Mouse (Mus musculus): ENCODE results near the gene Srarp. TPM values are rescaled to one million over a fixed set of nuclear protein-coding genes. Genes with fewer than 3 reads are reported as not detected.

Srarp gene
- polyA plus RNA-seq, 1 experiment from 2014 or later = 0.20 TPM

GRCm38 (mm10) chr4:141456193-141456938 lies 20.5 kb upstream of the Srarp start:
- no peak for ATAC-seq (ENCODE audit: low FRiP score, low read depth)
- Histone ChIP-seq H3K4me2 (replicated peaks) (no peak overlapping the region), H3K36me3 (peaks cover 41% of the 10 kb centered on the region), H3K9me3 (no peaks in the 10 kb centered on the region), H3K27me3 (no peaks in the 10 kb centered on the region), H3K4me1 (peaks cover 26% of the 10 kb centered on the region), H3K9ac (replicated peaks) (no peak overlapping the region), H3K4me3 (no peak overlapping the region), H3K27ac (replicated peaks) (no peak overlapping the region)
- 93% methylated on average over 14 of the region's 14 CpGs for WGBS

DNA sequence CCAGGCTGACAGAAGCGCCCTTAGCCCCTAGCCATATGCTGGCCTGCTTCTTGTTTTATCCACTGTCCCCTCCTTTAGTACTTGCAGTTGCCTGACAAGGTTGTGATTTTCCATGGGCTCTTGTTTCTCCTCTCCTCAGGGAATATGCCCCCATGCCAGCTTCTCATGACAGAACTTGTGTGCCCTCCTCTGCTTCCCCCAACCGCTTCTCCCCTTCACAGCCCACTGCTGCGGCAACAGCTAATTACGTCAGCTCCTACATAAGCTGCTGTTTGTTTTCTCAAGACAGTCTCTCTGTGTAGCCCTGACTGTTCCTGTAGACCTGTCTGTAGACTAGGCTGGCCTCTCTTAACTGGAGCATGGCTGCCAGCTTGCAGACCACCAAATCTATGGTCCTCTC lies 19.6 kb upstream of the Srarp start:
- no peak for ATAC-seq (ENCODE audit: low FRiP score, low read depth)

GRCm38 (mm10) chr4:141454581-141455350 lies 18.9 kb upstream of the Srarp start:
- no peaks in the 10 kb centered on the region for H3K27me3 ChIP-seq
- H3K4me3 ChIP-seq = no peak overlapping the region
- H3K9me3 ChIP-seq = no peaks in the 10 kb centered on the region
- H3K9ac ChIP-seq (replicated peaks) = no peak overlapping the region
- no peak overlapping the region for H3K27ac ChIP-seq (replicated peaks)
- peaks cover 55% of the 10 kb centered on the region for H3K36me3 ChIP-seq
- ATAC-seq (ENCODE audit: low FRiP score, low read depth) = no peak
- H3K4me1 ChIP-seq = peaks cover 17% of the 10 kb centered on the region
- 81% methylated on average over 14 of the region's 14 CpGs for WGBS
- no peak overlapping the region for H3K4me2 ChIP-seq (replicated peaks)

More for the DNA sequence above, 19.6 kb upstream of the Srarp start:
- Histone ChIP-seq H3K4me3 (no peak overlapping the region), H3K27me3 (no peaks in the 10 kb centered on the region), H3K4me1 (peaks cover 18% of the 10 kb centered on the region), H3K9ac (replicated peaks) (no peak overlapping the region), H3K4me2 (replicated peaks) (no peak overlapping the region), H3K9me3 (no peaks in the 10 kb centered on the region), H3K36me3 (peaks cover 49% of the 10 kb centered on the region), H3K27ac (replicated peaks) (no peak overlapping the region)
- 85% methylated on average over 4 of the region's 4 CpGs for WGBS

DNA sequence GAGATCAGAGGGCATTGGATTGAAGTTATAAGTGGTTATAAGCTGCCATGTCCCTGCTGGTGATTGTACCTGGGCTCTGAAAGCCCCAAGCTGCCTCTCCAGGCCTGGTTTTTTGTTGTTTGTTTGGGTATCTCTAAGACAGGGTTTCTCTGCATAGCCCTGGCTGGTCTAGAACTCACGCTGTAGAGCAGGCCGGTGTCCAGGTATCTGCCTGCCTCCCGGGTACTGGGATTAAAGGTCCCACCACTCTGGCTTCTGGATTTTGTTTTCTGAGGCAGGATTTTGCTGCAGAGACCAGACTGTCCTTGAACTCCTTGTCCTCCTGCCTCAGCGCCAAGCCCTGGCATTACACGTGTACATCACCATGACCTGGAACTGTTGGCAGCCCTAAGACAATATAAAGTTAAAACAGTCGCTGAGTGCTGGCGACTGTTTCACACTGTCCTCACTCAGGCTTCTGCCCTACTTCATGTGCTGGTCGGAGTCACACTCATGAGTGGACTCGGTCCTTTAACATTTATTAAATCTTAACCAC lies 16.1 kb upstream of the Srarp start:
- H3K36me3 ChIP-seq = peaks cover 78% of the 10 kb centered on the region
- H3K4me2 ChIP-seq (replicated peaks) = no peak overlapping the region
- no peaks in the 10 kb centered on the region for H3K9me3 ChIP-seq
- no peak overlapping the region for H3K4me3 ChIP-seq
- no peaks in the 10 kb centered on the region for H3K4me1 ChIP-seq
- no peaks in the 10 kb centered on the region for H3K27me3 ChIP-seq
- 93% methylated on average over 9 of the region's 9 CpGs for WGBS
- no peak for ATAC-seq (ENCODE audit: low FRiP score, low read depth)
- no peak overlapping the region for H3K9ac ChIP-seq (replicated peaks)
- H3K27ac ChIP-seq (replicated peaks) = no peak overlapping the region

- Histone ChIP-seq H3K27ac (replicated peaks) (no peak overlapping the region), H3K4me2 (replicated peaks) (no peak overlapping the region), H3K4me1 (peaks cover 3% of the 10 kb centered on the region; the same call in 1 of the 2 replicates), H3K9ac (replicated peaks) (no peak overlapping the region), H3K36me3 (peaks cover 78% of the 10 kb centered on the region), H3K27me3 (no peaks in the 10 kb centered on the region), H3K4me3 (no peak overlapping the region), H3K9me3 (no peaks in the 10 kb centered on the region)
- ATAC-seq (ENCODE audit: low FRiP score, low read depth) = no peak
- WGBS = 86% methylated on average over 2 of the region's 2 CpGs
Observed at GRCm38 (mm10) chr4:141451251-141451650, 15.3 kb upstream of the Srarp start.

DNA sequence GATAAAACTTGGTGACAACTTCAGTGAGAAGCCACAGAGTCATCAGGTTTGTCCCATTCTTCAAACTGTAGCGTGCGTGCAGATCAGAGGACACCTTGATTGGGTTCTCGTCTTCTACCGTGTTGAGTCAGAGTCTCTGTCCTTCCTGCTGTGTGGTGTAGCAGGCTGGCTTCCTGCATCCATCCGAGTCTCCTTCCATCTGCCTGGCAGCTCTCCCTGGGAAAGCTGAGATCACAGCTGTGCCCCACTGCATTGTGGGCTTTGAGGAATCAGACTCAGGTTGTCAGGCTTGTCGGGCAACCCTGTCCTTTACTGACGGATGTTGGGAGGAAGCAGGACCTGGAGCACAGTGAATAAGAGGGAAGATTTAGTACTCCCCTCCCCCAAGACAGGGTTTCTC lies 10.3 kb upstream of the Srarp start:
- Histone ChIP-seq H3K4me1 (peaks cover 19% of the 10 kb centered on the region), H3K9ac (replicated peaks) (peak overlapping the region; percentile 96; the same call in 1 of the 2 replicates), H3K36me3 (peaks cover 44% of the 10 kb centered on the region), H3K27ac (replicated peaks) (no peak overlapping the region), H3K9me3 (no peaks in the 10 kb centered on the region), H3K4me3 (peak overlapping the region; percentile 100; the same call in 1 of the 2 replicates), H3K4me2 (replicated peaks) (peak overlapping the region; percentile 90; the same call in 1 of the 2 replicates), H3K27me3 (no peaks in the 10 kb centered on the region)
- ATAC-seq (ENCODE audit: low FRiP score, low read depth) = no peak
- 84% methylated on average over 7 of the region's 7 CpGs for WGBS

DNA sequence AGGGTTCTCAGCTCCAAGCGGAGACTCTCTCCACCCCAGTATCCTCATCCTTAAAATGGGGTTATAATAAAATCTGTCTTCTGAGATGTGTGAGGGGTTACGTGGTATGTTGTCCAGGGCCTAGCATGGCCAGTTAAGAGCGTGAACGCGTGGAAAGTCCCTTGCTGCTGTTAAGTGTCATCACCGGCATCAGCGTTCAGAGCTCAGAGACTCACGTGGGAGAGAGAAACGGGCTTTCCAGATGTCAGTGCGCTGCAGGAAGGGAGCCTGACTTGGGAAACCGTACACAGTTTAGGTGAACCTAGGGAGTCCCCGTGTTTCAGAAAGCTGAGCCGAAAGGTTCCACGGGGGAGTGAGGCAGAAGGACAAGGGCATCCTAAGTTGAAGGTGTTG lies 9.4 kb upstream of the Srarp start:
- Histone ChIP-seq H3K4me2 (replicated peaks) (peak overlapping the region; percentile 90), H3K4me1 (peaks cover 19% of the 10 kb centered on the region), H3K27me3 (no peaks in the 10 kb centered on the region), H3K27ac (replicated peaks) (0 out of 2 replicates have a peak overlapping the region, but pooled peaks have one; percentile 84), H3K36me3 (peaks cover 36% of the 10 kb centered on the region), H3K9ac (replicated peaks) (peak overlapping the region; percentile 96), H3K4me3 (peak overlapping the region; percentile 100), H3K9me3 (no peaks in the 10 kb centered on the region)
- 20% methylated on average over 14 of the region's 14 CpGs for WGBS
- no peak for ATAC-seq (ENCODE audit: low FRiP score, low read depth)

DNA sequence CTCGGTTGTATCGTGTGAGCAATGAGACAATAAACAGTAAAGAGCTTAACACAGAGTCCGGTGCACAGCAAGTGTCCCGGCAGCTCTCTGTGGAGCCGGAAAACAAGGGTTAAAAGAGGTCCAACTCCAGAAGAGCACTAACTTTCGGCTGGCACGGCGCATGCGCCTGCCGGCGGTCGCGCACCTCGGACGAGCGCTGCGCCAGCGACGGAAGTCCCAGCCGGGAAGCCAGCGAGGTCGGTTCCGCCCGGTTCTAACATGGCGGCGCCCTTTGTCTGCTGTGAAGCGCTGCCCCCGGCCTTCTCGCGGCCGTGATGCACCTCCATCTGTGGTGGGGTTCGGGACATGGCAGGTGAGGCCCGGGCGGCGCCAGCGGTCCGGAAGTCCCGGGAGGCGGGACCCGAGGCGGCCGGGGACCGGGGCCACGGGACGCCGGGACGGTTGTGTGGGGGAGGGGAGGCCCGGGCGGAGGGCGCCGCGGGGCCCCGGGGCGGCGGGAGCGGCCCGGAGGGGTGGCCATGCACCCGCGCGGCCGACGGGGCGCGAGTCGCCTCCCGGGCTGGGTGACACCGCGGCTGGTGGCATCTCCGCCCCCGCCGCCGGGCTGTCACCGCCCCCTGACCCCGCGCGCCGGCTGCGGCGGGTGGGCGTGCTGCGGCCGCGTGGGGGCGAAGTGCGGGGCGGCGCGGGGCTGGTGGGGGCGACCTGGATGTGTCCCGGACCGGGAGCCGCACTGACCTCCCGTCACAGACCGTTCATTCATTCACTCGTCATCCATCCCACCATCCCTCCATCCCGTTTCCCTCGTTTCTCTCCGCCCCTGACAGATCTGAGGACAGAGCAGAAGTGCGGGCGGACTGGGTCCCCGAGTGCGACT lies 8.8 kb upstream of the Srarp start, which contains the start of gene Zbtb17:
Gene Zbtb17, plus strand, starts transcription at position 204 of the 877 bp plus-strand sequence.
- H3K4me3 ChIP-seq = peak within 1 kb of the TSS; percentile 100
- no peaks in the 10 kb centered on the region for H3K27me3 ChIP-seq
- H3K9me3 ChIP-seq = no peaks in the 10 kb centered on the region
- peaks cover 31% of the 10 kb centered on the region for H3K36me3 ChIP-seq
- H3K9ac ChIP-seq (replicated peaks) = peak within 1 kb of the TSS; percentile 96
- WGBS = under 1% methylated on average over 61 of the region's 102 CpGs
- peak within 1 kb of the TSS; percentile 90 for H3K4me2 ChIP-seq (replicated peaks)
- H3K4me1 ChIP-seq = peaks cover 19% of the 10 kb centered on the region
- ATAC-seq (ENCODE audit: low FRiP score, low read depth) = peak; percentile 91
- H3K27ac ChIP-seq (replicated peaks) = peak within 1 kb of the TSS; percentile 84

GRCm38 (mm10) chr4:141443641-141444429 lies 7.9 kb upstream of the Srarp start:
- peak overlapping the region; percentile 100 for H3K4me3 ChIP-seq
- peak overlapping the region; percentile 90 for H3K4me2 ChIP-seq (replicated peaks)
- H3K9me3 ChIP-seq = no peaks in the 10 kb centered on the region
- 57% methylated on average over 11 of the region's 11 CpGs for WGBS
- H3K27me3 ChIP-seq = no peaks in the 10 kb centered on the region
- H3K4me1 ChIP-seq = peaks cover 19% of the 10 kb centered on the region
- peak overlapping the region; percentile 96; the same call in 1 of the 2 replicates for H3K9ac ChIP-seq (replicated peaks)
- ATAC-seq (ENCODE audit: low FRiP score, low read depth) = 0 out of 2 replicates have a peak, but pooled peaks have one; percentile 1
- no peak overlapping the region for H3K27ac ChIP-seq (replicated peaks)
- H3K36me3 ChIP-seq = peaks cover 22% of the 10 kb centered on the region

DNA sequence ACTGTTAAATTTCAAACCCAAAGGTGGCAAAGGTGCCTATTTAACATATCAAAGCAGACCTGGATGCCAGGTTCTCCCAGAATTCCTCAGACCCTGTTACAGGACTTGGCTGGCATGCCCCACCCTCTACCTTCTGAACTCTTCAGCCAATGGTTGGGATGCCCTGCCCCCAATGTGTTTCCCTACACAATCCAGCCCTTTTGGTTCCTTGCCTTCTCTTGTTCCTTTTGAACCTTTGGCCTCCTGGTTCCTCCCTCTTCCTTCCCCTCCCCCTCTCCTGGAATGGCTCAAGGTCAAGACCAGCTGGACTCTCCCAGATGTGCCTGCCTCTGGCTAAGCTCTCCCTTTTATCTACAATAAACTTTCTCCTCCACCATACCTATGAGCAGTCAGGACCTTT lies 5.0 kb upstream of the Srarp start:
- no peaks in the 10 kb centered on the region for H3K36me3 ChIP-seq
- H3K9me3 ChIP-seq = no peaks in the 10 kb centered on the region
- H3K4me1 ChIP-seq = peaks cover 12% of the 10 kb centered on the region
- no peak for ATAC-seq (ENCODE audit: low FRiP score, low read depth)
- no peak overlapping the region for H3K27ac ChIP-seq (replicated peaks)
- H3K4me3 ChIP-seq = no peak overlapping the region
- H3K27me3 ChIP-seq = no peaks in the 10 kb centered on the region
- no peak overlapping the region for H3K9ac ChIP-seq (replicated peaks)
- no peak overlapping the region for H3K4me2 ChIP-seq (replicated peaks)
